Mouse (Mus musculus) intestine, embryonic 16.5 days (tissue): ENCODE results near the gene Kcnt2. TPM values are rescaled to one million over a fixed set of nuclear protein-coding genes. Genes with fewer than 3 reads are reported as not detected.

Experiments
- ATAC-seq: fragments of 200-750 bp; cut with Nextera tagmentation; 2 replicates; pipeline ENCODE4 v1.8.0; 2017; ENCODE audit warnings: moderate TSS enrichment, moderate library complexity
- H3K27ac ChIP-seq: fragments of 300-500 bp; sonication (generic); 2 replicates; pipeline ENCODE4 v1.5.1; 2014; ENCODE audit warnings: mild to moderate bottlenecking, low read length
- H3K27me3 ChIP-seq: fragments of 300-500 bp; sonication (generic); replicated peaks from 2 replicates; pipeline ENCODE4 v1.6.1; 2014; ENCODE audit warnings: low read length, control low read depth, mixed read lengths; ENCODE audit not compliant: control insufficient read depth, insufficient read depth
- H3K36me3 ChIP-seq: fragments of 300-500 bp; sonication (generic); 2 replicates; pipeline ENCODE4 v1.6.1; 2014; ENCODE audit warnings: low read length, control low read depth; ENCODE audit not compliant: control insufficient read depth, insufficient read depth
- H3K4me1 ChIP-seq: fragments of 300-500 bp; sonication (generic); 2 replicates; pipeline ENCODE4 v1.6.1; 2014; ENCODE audit warnings: low read length, control low read depth, mixed read lengths; ENCODE audit not compliant: control insufficient read depth, insufficient read depth
- H3K4me2 ChIP-seq: fragments of 300-500 bp; sonication (generic); 2 replicates; pipeline ENCODE4 v1.6.1; 2014; ENCODE audit warnings: low read depth, low read length, control low read depth
- H3K4me3 ChIP-seq: fragments of 300-500 bp; sonication (generic); 2 replicates; pipeline ENCODE4 v1.5.1; 2014; ENCODE audit warnings: mild to moderate bottlenecking, low read length
- H3K9ac ChIP-seq: fragments of 300-500 bp; sonication (generic); 2 replicates; pipeline ENCODE4 v1.6.1; 2014; ENCODE audit warnings: low read depth, low read length
- H3K9me3 ChIP-seq: fragments of 300-500 bp; sonication (generic); 2 replicates; pipeline ENCODE4 v1.6.1; 2016; ENCODE audit warnings: low read length, control low read depth; ENCODE audit not compliant: control insufficient read depth
- WGBS: fragments of 180-500 bp; shearing (Covaris S2); extraction: QIAGEN DNeasy Blood & Tissue Kit; methylation state at CpG from one replicate; pipeline ENCODE4 v1.1.7; 2014; 5-methylcytosine and 5-hydroxymethylcytosine counted together
- polyA plus RNA-seq: library from polyadenylated mRNA; unstranded; fragments of >200 nt; fragmentation: Nextera tagmentation; extraction: Ambion mirVana; gene quantifications from 2 replicates; pipeline ENCODE4 v1.2.1, GENCODE M21; 2015

Kcnt2 gene
- polyA plus RNA-seq, 1 experiment from 2014 or later = 1.3 TPM

DNA sequence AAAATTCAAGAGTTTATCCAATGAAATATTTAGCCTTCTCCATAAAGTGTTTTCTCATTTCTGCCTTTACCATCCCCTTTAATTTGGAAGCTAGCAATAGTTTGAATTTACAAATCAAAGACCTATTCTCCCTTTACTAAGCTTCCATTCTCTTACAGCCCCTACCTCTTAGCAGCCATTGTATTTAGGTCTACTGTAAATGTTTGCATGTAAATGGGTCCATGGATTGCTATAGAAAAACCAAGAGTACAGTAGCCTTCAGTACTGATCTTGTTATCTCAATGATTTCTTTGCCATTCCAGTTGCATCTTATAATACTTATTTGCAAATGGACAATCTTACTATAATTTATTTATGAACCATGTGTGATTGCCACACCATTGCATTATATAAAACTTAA is 267.5 kb downstream of the Kcnt2 start:
- Histone ChIP-seq H3K4me3 (no peak overlapping the region), H3K4me2 (no peak overlapping the region), H3K9me3 (no peaks in the 10 kb centered on the region), H3K36me3 (no peaks in the 10 kb centered on the region), H3K27me3 (no peaks in the 10 kb centered on the region), H3K9ac (no peak overlapping the region), H3K27ac (no peak overlapping the region), H3K4me1 (no peaks in the 10 kb centered on the region)
- ATAC-seq = no peak

DNA sequence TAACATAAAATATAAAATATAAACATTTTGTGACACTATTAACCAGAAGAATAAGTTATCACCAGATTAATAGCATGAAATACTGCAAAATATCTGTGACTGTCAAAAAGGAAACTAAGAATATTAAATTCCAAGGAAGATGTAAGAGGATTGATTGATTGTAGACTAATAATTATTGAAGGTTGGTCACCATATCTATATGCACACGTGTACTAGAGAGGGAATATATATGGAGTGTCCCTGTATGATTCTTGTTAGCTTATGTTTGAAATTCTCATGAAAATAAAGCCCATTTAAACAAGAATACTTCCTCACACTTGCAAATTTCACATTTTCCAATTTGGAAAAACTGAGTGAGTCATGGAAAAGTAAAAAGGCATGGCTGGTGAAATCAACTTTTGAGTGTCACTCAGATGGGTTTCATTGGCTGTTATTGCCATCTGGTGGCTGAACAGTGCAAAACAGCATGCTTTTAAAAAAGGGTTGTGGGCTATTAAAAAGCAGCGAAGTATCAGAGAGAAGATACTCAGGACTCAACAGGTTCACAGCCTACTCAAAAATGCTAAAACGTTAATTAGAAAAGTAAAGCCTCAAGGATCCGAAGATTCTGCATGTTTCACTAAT is 285.4 kb downstream of the Kcnt2 start:
- Histone ChIP-seq H3K27me3 (no peaks in the 10 kb centered on the region), H3K9me3 (no peaks in the 10 kb centered on the region), H3K4me1 (no peaks in the 10 kb centered on the region), H3K9ac (no peak overlapping the region), H3K4me2 (no peak overlapping the region), H3K27ac (no peak overlapping the region), H3K36me3 (no peaks in the 10 kb centered on the region), H3K4me3 (no peak overlapping the region)
- WGBS = 40% methylated on average over 4 of the region's 4 CpGs
- ATAC-seq = no peak

DNA sequence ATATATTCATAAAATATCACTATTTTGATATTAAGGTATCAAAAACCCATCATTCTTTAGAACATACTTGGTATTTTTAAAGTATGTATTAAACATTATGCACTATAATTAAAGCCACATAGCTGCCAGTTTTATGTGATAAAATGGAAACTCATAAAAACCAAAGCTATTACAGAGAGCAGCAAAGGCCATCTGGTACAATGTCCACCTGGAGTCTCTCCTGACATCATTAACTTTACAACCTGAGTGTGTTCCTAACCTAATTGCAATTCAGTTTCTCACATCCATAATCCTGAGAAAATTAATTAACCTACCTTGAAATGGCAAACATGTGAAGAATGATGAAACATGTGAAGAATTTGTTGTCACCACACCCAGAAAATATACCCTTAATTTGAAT is 288.9 kb downstream of the Kcnt2 start:
- no peak overlapping the region for H3K4me3 ChIP-seq
- H3K4me2 ChIP-seq = no peak overlapping the region
- peak; percentile 58; the same call in 1 of the 2 replicates for ATAC-seq

DNA sequence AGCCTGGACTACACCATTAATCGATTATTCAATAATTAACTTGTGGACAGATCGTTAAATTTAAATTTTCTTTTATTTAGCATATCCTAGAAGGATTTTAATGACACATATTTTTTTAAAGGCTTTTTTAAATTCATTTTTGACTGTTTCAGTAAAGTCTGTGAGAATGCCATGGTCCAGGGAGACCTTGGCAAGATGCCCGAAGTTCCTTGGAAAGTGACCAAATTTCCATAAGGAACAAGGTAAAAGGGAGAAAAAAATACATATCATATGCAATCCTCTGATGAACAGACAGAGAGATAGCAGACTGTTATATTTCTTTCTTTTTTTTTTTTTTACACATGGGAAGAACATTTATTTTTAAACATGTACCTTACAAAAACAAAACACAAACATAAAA is 296.1 kb downstream of the Kcnt2 start:
- WGBS = 92% methylated on average over 3 of the region's 3 CpGs
- H3K4me2 ChIP-seq = no peak overlapping the region
- no peak overlapping the region for H3K9ac ChIP-seq
- H3K27me3 ChIP-seq = no peaks in the 10 kb centered on the region
- H3K9me3 ChIP-seq = no peaks in the 10 kb centered on the region
- no peak overlapping the region for H3K4me3 ChIP-seq
- H3K4me1 ChIP-seq = no peaks in the 10 kb centered on the region
- no peak overlapping the region for H3K27ac ChIP-seq
- ATAC-seq = no peak
- no peaks in the 10 kb centered on the region for H3K36me3 ChIP-seq

More for the DNA sequence above, 288.9 kb downstream of the Kcnt2 start:
- Histone ChIP-seq H3K4me1 (no peaks in the 10 kb centered on the region), H3K36me3 (no peaks in the 10 kb centered on the region), H3K9ac (no peak overlapping the region), H3K9me3 (no peaks in the 10 kb centered on the region), H3K27me3 (no peaks in the 10 kb centered on the region), H3K27ac (no peak overlapping the region)

DNA sequence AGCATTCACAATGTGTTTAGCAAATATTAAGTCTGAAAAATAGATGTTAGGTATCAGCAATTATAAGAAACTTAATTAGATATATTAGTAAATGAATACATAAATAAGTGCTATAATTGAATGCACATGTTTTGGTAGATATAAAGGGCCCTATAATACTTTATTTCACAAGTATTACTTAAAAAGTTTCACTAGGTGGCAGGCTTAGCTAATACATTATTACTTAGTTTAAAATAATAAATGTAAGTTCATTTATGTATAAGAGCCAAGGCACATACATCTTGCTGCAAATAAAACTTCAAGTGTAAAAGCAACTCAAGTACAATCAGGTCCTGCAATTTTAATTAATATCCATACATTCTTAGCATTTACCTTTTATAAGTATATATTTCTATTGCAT is 302.8 kb downstream of the Kcnt2 start:
- Histone ChIP-seq H3K9me3 (no peaks in the 10 kb centered on the region), H3K36me3 (no peaks in the 10 kb centered on the region), H3K4me2 (no peak overlapping the region), H3K27ac (no peak overlapping the region), H3K4me1 (no peaks in the 10 kb centered on the region), H3K4me3 (no peak overlapping the region), H3K27me3 (no peaks in the 10 kb centered on the region), H3K9ac (no peak overlapping the region)
- ATAC-seq = no peak

DNA sequence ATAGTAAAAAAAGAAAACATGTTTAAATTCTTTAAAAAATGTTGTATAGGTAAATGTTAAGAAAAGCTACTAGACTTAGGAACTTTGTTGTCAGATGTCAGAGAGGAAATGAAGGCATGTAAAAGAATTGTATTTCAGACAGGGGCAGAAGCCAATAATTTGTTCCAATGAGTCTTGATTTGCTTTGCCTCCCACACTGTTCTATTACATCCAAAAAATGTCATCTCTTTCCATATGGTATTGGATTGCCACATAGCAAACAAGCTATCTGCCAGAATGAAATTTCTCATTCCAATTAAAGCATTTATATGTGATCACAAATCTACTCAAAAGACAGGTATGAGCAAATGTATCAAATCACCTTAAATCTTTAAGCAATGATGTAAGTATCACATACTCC is 314.8 kb downstream of the Kcnt2 start:
- Histone ChIP-seq H3K4me2 (no peak overlapping the region), H3K27ac (no peak overlapping the region), H3K4me3 (no peak overlapping the region), H3K9me3 (no peaks in the 10 kb centered on the region), H3K27me3 (no peaks in the 10 kb centered on the region), H3K36me3 (no peaks in the 10 kb centered on the region), H3K9ac (no peak overlapping the region), H3K4me1 (no peaks in the 10 kb centered on the region)
- no peak for ATAC-seq

DNA sequence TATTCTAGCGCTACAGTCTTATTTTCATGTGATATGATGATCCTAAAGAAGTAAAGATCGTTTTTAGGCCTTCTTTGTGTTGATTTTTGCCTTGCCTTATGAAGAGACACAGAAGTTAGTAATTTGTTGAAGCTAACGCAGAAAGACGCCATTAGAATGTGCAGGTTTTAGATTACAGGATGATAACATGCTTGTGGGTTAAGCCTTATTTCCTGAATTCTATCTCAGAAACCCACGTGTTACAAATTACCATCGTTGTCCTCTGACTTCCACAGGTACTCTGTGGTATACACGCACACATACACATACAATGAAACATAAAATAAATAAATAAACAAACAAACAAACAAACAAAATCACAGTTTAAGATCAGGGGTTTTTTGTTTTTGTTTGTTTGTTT is 326.2 kb downstream of the Kcnt2 start:
- no peaks in the 10 kb centered on the region for H3K36me3 ChIP-seq
- ATAC-seq = no peak
- WGBS = 76% methylated on average over 7 of the region's 7 CpGs
- no peak overlapping the region for H3K4me3 ChIP-seq
- H3K4me1 ChIP-seq = no peaks in the 10 kb centered on the region
- H3K9ac ChIP-seq = no peak overlapping the region
- no peaks in the 10 kb centered on the region for H3K9me3 ChIP-seq
- no peaks in the 10 kb centered on the region for H3K27me3 ChIP-seq
- no peak overlapping the region for H3K27ac ChIP-seq
- no peak overlapping the region for H3K4me2 ChIP-seq

DNA sequence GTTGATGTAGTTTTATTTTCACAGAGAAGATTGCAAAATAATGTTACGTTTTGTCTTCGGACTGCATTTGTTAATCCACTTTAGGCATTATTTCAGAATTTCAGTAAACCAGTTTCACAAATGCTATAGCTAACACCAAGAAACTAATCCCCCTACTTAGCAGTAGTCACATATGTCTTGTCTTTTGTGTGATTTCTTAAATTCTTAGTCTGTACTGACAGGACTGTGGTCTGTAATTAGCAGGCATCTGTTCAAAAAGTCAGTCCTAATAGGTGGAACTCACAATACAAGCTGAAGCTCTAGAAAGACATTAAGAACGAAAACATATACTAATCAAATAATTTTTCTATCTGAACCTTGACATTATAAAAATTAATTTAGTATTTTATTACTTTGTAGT is 332.6 kb downstream of the Kcnt2 start:
- no peak overlapping the region for H3K4me2 ChIP-seq
- no peak overlapping the region for H3K27ac ChIP-seq
- H3K4me3 ChIP-seq = no peak overlapping the region
- 88% methylated on average over 3 of the region's 3 CpGs for WGBS
- no peaks in the 10 kb centered on the region for H3K4me1 ChIP-seq
- no peaks in the 10 kb centered on the region for H3K9me3 ChIP-seq
- ATAC-seq = no peak
- no peak overlapping the region for H3K9ac ChIP-seq
- H3K27me3 ChIP-seq = no peaks in the 10 kb centered on the region
- no peaks in the 10 kb centered on the region for H3K36me3 ChIP-seq

DNA sequence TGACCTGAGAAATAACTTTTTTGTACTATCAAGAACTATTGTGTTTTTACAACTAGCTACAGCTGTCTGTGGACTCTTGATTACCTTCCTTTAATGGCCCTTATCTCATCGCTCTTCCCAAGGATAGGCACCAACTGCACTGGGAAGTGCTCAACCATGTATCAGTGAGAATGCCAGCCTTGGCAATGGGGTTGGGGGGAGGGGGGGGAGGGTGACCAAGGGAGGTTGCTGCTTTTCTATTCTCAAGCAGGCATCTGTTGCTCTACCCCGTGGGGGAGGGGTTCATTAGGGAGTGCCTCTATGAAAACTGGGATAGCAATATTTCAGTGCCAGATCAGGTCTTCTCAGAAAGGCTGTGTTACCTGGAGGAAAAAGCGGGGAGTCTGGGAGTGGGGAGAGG is 342.3 kb downstream of the Kcnt2 start:
- H3K27ac ChIP-seq = no peak overlapping the region
- H3K4me1 ChIP-seq = no peaks in the 10 kb centered on the region
- H3K4me2 ChIP-seq = no peak overlapping the region
- H3K27me3 ChIP-seq = no peaks in the 10 kb centered on the region
- no peak overlapping the region for H3K9ac ChIP-seq
- ATAC-seq = no peak
- no peaks in the 10 kb centered on the region for H3K9me3 ChIP-seq
- WGBS = 65% methylated on average over 3 of the region's 3 CpGs
- H3K36me3 ChIP-seq = no peaks in the 10 kb centered on the region
- H3K4me3 ChIP-seq = no peak overlapping the region

DNA sequence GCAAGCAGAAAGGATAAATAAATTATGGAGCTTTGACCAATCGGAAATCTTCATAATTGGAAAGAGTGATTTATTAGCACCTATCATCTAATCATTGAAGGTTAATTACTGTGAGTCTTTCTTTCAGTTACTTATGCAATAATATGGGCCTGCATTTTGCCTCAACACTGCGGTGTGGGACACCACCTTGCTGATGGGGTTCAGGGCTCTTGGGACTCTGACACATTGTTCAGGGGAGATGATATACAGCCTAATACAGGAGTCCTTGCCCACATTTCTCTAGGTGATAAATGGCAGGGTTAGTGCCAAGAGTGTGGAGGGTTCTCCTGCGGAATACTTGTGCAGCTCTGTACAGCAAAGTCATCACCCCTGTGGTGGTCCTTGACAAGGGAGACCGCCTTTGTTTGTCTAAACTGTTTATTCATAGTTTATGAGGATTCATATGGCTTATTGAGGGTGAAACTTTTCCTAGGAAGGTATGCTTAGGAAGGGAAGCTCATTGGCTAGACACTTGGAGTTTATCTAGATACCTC is 362.9 kb downstream of the Kcnt2 start:
- Histone ChIP-seq H3K9ac (no peak overlapping the region), H3K4me2 (no peak overlapping the region), H3K36me3 (no peaks in the 10 kb centered on the region), H3K4me1 (no peaks in the 10 kb centered on the region), H3K4me3 (no peak overlapping the region), H3K27ac (no peak overlapping the region), H3K27me3 (no peaks in the 10 kb centered on the region), H3K9me3 (no peaks in the 10 kb centered on the region)
- 77% methylated on average over 4 of the region's 4 CpGs for WGBS
- no peak for ATAC-seq
